Mouse (Mus musculus) heart, postnatal 0 days (tissue): ENCODE results near the gene Ccdc57.

Experiments
- CTCF ChIP-seq: IDR thresholded peaks from 2 replicates; pipeline ENCODE4 v1.5.1; 2016; ENCODE audit warnings: antibody characterized with exemption, control low read depth, low read depth
- EP300 ChIP-seq: IDR thresholded peaks from 2 replicates; pipeline ENCODE4 v1.6.1; 2016; ENCODE audit warnings: antibody characterized with exemption, low read depth

DNA sequence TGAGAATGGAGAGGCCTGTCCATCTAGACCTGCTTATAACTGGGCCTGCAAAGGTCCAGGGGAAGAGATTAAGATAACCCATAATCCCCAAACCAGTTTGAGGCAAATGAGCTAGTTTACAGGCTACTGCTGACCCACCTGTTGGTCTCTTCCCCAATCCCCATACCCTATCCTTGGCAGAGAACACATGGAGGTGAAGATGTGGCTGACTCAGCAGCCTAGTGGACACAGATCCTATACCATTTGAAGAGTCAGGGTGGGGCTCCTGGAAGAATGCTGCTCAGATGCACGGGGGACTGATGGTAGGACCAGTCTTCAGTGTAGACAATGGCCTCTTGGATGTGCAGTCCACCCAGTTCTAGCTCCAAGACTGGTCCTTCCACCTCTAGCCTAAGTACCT, 27.6 kb upstream of the Ccdc57 start:
- TF ChIP-seq CTCF (no peak), EP300 (no peak)
